Mouse (Mus musculus): ENCODE data around the gene Cmah.

DNA sequence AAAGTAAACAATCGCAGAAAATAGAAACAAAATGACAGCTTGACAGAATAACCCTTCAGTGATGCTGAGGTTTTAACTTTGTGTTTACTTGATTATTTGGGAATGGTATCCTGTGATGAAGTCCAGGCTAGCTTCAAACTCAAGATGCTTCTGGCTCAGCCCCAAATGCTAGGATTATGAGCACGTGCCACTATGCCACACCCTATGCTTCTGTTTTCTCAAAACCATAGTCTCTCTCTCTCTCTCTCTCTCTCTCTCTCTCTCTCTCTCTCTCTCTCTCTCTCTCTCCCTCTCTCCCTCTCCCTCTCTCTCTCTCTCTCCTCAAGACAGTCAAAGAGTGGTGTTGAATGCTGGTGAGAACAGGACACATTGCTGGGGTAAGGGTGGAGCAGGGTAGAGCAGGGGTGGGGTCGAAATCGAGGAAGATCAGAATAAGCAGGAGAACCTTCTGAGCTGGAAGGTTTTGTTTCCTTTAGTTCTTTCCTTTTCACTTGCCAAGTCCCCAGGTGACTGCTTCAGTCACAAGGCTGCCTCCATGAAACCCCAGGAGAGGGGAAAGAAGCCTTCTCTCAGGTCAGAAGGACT is 116.7 kb downstream of the Cmah start:
- no peak for TF ChIP-seq CTCF (IDR thresholded peaks at IDR 0.05; ENCODE audit: control insufficient read depth, insufficient read depth, insufficient replicate concordance, low read depth, low read length)
- no peak for TF ChIP-seq POLR2A (IDR thresholded peaks at IDR 0.05; ENCODE audit: control insufficient read depth, low read depth, low read length)
